Mouse (Mus musculus) megakaryocyte, embryonic 14.5 days (primary cell): ENCODE measurements at regions not wholly inside any gene's neighbourhood (a gene's known extent, or its start where the extent isn't known, plus 50 kb on each side); places are given as distances from the start of the nearest gene placed in this dataset.

Experiments
- FLI1 ChIP-seq: IDR thresholded peaks from 2 replicates; pipeline ENCODE4 v1.6.1; 2012; ENCODE audit warnings: low read length, inconsistent platforms, mixed read lengths
- GATA1 ChIP-seq: IDR thresholded peaks from 3 replicates; pipeline ENCODE4 v1.6.1; 2012; ENCODE audit warnings: mixed read lengths, low read length, inconsistent platforms, borderline replicate concordance

GRCm38 (mm10) chr8:8810928-8811327, 120.6 kb upstream of the Arglu1 start:
- TF ChIP-seq GATA1 (no peak), FLI1 (no peak)
